Mouse (Mus musculus): ENCODE results near the gene Islr.

DNA sequence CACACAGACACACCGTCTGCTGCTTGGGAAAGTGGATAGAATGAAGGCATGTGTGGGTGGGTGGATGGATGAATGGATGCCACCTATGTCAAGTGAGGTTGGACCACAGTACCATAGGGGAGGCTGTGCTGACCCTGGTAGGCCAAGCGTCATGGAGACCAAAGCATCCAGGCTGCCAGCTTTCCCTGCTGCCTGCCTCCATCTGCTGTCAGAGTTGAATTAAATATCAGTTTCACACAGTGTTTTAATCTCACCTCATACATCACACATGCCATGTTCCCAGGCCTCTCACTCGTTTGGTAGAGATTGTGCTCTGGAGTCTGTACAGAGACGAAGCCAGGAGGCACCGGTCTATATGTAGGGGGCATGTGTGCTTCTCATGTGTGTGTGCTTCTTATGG is 93.3 kb downstream of the Islr start:
- TF ChIP-seq CTCF (IDR thresholded peaks at IDR 0.05; ENCODE audit: control insufficient read depth, insufficient read depth, insufficient replicate concordance, low read depth, low read length): no peak
- TF ChIP-seq POLR2A (IDR thresholded peaks at IDR 0.05; ENCODE audit: control insufficient read depth, low read depth, low read length): no peak
